Mouse (Mus musculus): ENCODE data around the gene Gba.
A peak's percentile ranks its signal among the peaks of the same experiment; 100 is the strongest.

GRCm38 (mm10) chr3:89233562-89234110, 30.9 kb downstream of the Gba start:
- no peak for TF ChIP-seq POLR2A (IDR thresholded peaks at IDR 0.05; ENCODE audit: control insufficient read depth in 1 of 2, insufficient read depth in 1 of 2, low read depth in 1 of 2, low read length in 2 of 2, poor library complexity in 1 of 2)
- TF ChIP-seq UBTF (IDR thresholded peaks at IDR 0.05; ENCODE audit: borderline replicate concordance, insufficient read depth, low read depth, low read length), result no peak
- peak; percentile 45 to 63 (median 45); a peak in 5 of 6 replicates for TF ChIP-seq CTCF (IDR thresholded peaks at IDR 0.05 in 2 of 3, conservative IDR thresholded peaks at IDR 0.05 in 1 of 3; ENCODE audit: control insufficient read depth in 1 of 3, insufficient read depth in 1 of 3, low read depth in 2 of 3, low read length in 3 of 3, poor library complexity in 1 of 3, severe bottlenecking in 1 of 3)
- TF ChIP-seq EP300 (IDR thresholded peaks at IDR 0.05; ENCODE audit: low read depth in 1 of 2, low read length in 2 of 2), result peak; percentile 92
- no peak for TF ChIP-seq ZNF384 (IDR thresholded peaks at IDR 0.05; ENCODE audit: low read depth, low read length)
- no peak for TF ChIP-seq MAX (IDR thresholded peaks at IDR 0.05; ENCODE audit: low read length)
- peak; percentile 63 for TF ChIP-seq TAL1 (IDR thresholded peaks at IDR 0.05; ENCODE audit: low read length)
- no peak for TF ChIP-seq ZKSCAN1 (IDR thresholded peaks at IDR 0.05; ENCODE audit: low read depth, low read length)
- no peak; the same call in 1 of the 2 replicates for TF ChIP-seq SMC3 (IDR thresholded peaks at IDR 0.05; ENCODE audit: low read depth, low read length)
- peak; percentile 91 for TF ChIP-seq GATA1 (IDR thresholded peaks at IDR 0.05; ENCODE audit: low read depth, low read length)
- no peak for TF ChIP-seq CHD2 (IDR thresholded peaks at IDR 0.05; ENCODE audit: low read length)
- TF ChIP-seq RCOR1 (IDR thresholded peaks at IDR 0.05; ENCODE audit: low read depth, low read length), result peak; percentile 97
- TF ChIP-seq USF2 (IDR thresholded peaks at IDR 0.05; ENCODE audit: borderline replicate concordance in 1 of 2, insufficient read depth in 1 of 2, low read depth in 1 of 2, low read length in 2 of 2), result no peak
